Mouse (Mus musculus): Measurements from ENCODE around the gene Aldh1a7.

DNA sequence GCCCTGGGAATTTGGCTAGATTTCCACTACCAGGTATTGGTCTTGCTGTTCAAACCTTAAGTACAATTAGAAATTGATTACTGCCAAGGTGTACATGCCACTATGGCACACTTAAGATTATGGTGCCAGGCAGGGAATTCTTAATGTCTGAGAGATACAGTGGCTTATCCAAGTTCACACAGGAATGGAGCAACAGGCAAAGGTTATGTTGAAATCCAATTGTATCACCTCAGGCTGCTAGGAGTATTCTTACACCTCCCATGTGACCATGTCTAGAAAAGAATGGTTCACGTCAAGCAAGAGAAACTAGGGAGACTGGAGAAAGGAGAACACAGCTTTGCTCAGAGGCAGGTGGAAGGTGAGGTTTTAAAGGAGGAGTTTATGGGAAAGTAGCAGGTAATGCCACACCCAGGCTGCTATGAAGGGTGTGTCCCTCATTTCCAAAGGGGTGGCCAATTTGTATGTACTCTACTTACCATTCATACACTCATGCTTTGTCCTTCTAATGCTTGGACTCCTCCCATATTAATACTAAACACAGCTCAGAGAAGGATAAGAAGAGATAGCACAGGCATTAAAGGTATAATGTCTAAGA, 74.2 kb downstream of the Aldh1a7 start:
- TF ChIP-seq ZC3H11A (IDR thresholded peaks at IDR 0.05; ENCODE audit: borderline replicate concordance, low read depth, low read length) (no peak), MAFK (IDR thresholded peaks at IDR 0.05; ENCODE audit: insufficient read depth, low read depth, low read length) (no peak)
